Mouse (Mus musculus) fibroblast of lung, adult 2 months (primary cell): ENCODE data around the gene Sh3gl2.

Experiments
- DNase-seq: peaks from one replicate; pipeline ENCODE4 v3.0.0-alpha.2; 2011; ENCODE audit warnings: low read depth

Sh3gl2 gene

DNA sequence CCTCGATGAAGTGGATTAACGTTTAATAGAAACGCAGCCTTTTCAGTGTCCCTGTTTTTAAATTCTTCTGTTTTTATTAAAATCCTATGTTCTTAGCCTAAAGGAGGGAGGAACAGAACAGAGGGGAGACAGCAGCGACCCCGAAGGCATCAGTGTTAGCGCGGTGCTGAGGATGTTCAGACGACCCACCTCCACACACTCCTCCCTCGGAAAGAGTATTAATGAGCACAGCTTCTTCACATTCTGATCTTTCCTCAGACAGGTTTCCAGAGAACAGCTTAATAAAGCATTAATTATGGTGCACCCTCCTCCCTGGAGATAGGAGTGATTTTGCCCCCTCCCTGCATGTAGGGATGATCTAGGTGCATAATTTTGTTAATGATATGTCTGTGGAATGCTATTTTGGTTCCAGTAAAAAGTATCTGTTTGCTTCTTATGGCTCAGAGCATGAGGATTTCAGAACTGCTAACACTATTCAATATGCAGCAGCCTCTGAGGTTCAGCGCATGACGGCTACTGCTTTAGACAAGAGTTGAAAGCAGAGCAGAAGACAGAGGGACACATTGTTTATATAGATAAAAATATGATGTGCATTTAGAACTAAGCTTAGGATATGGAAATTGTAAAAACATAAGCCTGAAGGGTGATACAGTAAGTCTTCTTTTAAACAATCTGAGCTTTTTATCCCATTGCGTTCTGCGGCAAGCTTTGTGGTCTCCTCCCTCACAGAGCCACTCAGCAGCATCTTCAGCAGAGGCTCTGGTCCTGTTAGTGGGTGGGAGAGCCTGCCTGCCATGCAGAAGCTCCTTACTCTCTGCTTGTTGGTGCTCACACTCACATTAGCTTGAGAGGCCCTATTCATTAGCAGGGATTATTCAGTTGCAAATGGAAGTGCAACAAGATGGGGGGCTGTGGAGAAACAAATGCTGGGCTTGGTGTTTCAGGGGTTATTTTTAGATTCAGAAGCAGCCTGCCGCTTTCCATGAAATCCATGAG, 27.8 kb downstream of the Sh3gl2 start:
- DNase-seq: no peak

DNA sequence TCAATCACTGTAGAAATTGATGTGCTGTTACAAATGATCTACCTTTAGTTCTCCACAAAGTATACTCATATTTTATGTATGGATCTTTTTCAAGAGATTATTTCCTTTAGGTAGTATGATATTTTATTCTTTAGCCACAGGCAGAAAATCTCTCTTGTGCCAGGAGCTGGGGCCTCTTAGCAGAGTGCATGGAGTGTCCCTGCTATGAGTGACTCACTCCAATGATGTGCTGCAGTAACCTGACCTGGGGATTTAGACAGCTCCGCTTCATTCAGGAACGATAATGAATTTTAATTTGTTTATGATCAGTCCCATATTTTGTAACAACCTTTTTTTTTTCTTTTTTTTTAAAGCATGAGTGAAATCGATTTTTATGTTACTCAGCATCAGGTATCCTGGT, 36.7 kb downstream of the Sh3gl2 start:
- no peak for DNase-seq

DNA sequence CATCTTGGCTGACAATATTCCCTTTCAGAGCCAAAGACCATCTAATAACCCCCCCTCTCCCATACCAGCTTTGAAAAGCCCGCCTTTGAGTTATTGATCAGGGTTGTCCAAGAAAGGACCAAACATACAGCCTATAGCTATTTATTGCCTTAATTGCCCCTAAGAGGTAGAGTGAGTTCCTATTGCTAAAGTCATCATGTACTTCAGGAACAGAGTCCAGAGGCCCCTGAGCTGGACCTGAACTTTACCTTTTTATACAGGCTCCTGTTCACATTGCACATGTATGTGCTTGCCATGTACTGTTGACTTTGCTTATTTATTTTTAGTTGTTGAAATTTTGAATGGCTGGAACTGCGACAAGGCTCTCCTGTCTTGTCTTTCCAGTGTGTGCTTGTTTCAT, 37.6 kb downstream of the Sh3gl2 start:
- DNase-seq: no peak

DNA sequence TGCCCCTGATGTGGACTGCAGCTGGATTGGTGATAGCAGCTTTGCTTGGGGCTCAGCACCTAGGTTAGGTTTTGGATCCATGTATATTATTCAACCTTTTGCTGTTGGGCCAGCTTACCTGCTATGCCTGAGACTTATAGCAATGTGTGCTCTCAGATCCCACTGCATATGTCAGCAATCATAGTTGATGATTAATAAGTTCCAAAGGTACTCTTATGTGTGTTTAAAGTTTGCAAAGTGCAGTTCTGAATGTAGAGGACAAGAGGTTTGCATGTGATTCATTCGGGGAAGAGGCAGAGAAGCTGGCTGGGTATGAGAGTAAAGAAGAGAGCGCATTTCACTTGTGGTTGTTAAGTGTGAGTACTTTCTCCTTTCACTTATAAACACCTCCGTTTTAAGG, 43.7 kb downstream of the Sh3gl2 start:
- no peak for DNase-seq

DNA sequence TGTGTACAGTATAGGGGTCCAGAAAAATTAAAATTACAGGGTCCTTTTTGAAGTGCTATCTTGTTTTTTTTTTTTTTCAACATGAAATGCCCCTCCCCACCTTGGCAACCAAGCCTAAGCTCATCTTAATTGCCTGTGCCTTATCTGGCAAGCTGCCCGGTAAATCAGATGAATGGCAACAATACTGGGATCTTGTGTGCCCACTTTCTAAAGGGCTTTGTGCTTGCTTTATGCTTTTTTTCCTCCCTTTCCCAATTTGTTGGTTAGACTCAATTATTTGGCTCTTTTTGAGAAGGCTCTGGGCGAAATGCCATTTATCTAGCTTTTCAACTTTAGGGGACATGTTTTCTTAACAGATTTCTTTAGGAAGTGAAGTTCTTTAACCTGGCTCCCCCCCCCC, 45.3 kb downstream of the Sh3gl2 start:
- no peak for DNase-seq

DNA sequence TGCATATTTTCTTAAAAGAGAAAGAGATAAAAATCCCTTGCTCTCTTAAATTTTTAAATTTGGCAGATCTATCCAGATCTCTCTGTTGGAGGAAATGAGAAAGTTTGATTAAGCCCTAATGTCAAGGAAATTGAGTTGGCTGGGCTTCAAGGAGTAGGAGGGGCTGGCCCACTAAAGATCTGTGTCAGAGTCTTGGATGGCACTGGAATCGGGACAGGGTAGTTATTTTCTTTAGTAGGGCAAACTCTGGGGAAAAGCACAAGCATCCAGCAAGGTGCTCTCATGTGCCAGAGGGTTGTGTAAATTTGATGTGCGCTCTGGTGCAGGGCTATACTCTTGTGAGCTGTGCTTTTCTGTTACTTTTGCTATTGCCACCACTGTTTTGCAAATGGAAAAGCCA, 45.9 kb downstream of the Sh3gl2 start:
- no peak for DNase-seq

DNA sequence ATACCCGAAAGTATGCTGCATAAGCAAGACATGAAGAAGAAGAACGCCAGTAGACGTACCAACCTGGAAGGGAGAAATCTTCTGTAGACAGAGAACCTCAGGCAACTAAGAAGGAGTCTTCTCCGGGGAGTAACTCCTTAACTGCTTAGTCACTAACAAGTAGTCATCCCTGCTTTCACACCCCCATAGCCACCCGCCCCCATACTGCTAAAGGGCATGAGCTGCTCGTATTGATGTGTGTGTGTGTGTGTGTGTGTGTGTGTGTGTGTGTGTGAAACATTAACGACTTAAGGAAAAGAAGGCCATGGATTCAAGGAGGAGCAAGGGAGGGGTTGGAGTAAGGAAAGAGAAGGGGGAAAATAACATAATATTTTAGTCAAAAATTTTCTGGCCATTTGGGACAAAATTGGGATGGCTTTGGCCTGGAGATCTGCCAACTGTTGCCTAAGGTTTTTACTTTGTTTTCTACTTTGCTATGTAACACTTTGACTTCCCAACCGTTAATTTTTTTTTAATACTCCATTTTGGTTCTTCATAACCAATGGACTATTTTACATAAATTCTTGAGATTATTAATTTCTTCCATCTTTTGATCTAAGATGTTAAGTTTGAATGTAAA, 51.0 kb downstream of the Sh3gl2 start:
- no peak for DNase-seq

DNA sequence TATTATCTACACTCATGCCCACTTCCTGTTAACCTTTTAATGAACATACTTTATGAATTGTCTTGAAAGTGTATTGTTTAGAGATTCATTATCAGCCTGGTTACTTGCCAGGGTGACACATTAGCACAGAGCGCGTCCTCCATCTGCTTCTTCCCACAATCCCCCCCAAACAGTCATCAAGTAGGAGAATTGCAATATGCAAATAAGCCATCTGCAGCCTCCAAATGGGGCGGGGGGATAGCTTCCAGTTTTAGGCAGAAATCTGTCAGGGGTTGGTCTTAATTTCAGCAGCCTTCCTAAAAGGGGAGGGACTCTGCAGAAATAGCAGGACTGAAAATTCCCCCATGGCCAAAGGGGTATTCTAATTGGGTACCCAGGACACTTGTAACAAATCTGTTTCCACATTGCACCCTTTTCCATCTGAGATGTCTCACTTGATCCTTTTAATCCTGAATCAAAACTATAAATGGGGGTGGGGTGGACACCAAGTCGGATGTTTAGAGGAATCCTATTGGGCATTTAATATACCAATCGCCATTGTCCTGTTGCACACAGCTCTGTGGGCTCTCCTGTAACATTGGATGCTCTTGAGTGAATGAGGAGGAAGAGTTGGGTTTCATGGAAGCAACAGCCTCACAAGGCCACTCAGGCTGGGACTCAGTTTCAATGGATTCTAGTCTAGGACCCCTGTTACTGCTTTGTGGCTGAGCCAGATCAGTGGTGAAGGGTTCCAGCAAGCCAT, 51.7 kb downstream of the Sh3gl2 start:
- DNase-seq: no peak

DNA sequence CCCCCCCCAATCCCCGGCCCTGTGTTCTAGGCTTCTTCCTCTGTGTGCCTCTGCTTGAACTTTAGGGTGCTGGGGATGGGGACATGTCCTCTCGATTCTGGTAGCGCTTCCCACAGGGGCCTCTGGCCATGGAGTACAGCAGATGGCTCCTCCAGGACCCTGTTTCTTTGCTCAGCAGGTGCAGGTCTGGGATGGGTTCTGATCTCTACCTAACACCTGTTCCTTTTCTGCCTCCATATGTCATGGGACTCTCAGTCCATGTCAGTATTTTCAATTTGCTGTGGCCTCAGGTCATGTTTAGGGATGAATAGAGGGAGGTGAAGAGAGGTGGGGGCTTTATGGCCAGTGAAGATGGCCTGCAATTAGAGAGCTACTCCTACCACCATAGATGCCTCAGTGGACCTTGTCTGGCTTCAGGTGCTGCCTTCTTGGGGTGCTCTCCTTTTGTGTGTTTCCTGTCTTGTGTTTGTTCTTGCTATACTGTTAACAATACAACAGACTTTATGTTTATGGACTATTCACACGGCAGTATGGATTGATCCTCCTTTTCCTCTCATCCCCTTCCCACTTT, 52.9 kb downstream of the Sh3gl2 start:
- no peak for DNase-seq

DNA sequence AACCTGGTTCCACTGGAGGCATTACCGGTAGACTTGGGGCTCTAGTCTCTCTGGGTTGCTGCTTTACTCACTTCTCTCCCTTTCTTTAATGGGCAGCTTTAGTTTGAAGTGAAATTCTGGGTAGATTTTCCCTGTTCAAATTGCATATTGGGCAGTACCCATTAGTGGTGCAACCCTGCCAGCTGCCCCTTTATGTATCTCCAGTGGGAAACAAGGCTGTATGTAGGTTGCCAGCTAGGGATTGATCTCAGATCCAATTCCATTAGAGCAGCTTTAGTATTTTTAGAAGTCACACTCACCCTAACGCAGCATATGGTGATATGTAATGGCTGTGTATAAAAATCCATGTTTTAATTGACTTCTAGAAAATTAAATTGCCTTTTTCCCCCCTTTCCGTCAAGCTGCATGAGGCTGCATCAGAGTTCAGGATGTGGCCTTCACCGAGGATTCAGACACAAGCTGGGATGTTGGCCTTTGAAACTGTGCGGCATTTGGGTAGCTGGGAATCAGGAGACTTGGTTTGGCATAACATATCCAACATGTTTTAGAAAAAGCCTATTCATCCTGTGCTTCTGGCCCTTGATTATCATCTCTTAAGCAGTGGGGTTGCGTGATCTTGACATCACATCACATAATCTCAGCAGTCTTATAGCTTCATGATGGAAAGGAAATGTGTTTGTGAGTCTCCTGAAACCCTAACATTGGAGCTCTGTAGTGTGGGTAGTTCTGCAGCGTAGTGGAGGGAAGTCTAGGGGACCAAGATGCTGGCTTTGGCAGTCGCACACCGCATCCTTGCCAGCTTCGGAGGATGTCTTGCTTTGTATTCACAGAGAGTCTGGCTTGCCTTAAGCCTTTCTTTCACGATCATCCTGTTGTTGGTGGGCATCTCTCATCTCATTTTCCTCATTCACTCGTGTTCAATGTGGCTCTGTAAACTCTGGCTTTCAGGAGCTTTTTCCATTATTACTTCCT, 56.0 kb downstream of the Sh3gl2 start:
- no peak for DNase-seq

DNA sequence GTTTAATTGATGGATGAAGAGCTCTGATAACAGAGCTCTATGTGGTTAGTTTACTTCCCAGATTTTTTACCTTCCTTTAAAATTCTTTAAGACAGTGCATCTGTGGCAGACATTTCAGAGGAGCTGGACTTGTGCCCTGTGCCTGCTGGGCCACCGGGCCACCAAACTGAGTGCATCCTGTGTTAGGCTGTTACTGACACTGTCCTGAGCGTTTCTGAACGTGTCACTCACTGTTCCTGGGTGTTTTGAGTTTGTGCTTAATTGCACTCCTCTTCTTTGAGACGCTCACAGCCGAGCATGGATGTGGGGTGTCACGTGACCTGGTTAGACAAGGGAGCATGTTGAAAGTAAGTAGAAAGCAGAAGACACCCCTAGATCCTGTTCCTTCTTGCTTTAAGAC, 57.2 kb downstream of the Sh3gl2 start:
- no peak for DNase-seq

DNA sequence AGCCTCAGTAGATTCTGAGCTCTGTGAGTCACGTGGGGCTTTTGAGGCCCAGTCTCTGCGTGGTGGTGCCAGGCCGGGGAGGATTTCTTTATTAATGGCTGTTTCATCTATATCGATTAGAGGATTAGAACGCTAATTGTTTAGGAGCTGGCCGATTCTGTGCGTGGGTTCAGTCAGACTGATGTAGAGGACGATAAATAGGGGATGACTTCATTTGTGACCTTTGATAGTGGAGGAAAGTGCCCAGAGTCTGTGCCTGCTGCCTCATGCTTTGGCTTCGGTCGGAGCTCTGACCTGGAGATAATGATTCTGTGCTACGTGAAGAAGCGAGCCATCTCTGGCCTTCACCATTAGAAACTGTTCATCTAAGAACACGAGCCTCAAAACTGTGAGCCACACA, 57.7 kb downstream of the Sh3gl2 start:
- no peak for DNase-seq

DNA sequence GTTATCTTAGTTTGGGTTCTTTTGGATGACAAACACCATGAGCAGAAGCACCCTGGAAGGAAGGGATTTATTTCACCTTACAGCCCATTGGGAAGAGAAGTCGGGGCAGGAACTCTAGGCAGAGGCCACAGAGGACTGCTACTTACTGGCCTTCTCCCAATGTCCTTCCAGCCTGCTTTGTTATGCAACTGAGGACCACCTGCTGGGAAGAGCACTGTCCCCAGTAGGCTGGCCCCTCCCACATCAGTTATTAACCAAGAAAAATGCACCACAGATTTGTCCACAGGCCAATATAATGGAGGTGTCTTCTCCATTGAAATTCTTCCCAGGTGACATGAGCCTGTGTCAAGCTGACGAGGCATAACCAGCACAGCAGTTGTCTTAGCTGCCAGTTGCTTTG, 62.5 kb downstream of the Sh3gl2 start:
- DNase-seq: no peak

DNA sequence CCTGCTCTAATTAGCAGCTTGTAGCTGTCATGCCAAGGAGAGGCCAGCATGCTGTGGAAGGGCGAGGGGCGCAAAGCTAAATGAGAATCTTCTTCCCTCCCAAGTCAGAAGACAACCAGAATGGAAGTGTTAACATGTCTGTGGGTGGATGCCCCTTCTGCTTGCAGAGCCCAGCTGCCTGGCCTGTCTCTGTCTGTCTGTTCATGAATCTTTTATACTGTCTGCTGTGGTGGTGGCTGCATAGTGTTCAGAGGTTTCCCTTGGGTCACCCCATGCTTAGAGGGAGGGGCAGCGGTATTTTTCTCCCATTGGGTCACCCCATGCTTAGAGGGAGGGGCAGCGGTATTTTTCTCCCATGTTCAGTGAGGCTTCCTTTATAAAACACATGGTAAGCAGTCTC, 68.0 kb downstream of the Sh3gl2 start:
- DNase-seq: no peak

DNA sequence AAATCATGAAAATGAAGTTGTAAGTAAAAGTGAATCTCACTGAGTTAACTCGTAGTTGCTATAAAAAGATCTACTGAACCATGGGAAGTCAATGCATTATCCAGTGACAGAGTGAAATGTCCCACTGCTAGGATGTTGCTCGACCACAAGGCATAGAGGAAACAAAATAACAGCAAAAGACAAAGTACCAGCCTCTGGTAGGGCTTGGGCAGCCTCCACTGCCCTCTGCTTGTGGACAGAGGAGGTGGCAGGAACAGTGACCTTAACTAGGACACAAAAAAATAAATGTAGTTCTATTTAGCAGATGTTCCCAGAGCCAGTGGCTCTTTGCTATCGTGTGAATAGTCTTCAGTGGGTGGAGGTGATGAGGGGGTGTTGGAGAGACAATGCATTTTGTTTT, 68.5 kb downstream of the Sh3gl2 start:
- DNase-seq: no peak

DNA sequence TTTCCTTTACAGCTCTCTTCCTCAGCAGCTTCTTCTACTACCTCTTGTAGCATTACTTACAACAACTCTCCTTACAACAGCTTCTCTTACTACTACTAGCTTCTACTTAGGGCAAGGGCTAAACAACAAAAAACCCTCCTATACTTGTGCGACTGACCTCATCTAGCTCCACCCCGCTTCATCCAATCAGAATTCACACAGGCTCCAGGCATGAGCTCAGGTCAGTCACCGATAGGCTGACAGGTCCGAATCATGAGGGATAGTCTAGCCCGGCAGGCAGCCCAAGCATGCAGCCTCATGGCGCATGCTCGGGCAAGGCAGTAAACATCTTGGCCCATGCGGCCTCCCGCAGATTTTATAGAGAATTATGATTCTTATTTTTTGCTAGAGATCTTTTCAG, 78.2 kb downstream of the Sh3gl2 start:
- no peak for DNase-seq

DNA sequence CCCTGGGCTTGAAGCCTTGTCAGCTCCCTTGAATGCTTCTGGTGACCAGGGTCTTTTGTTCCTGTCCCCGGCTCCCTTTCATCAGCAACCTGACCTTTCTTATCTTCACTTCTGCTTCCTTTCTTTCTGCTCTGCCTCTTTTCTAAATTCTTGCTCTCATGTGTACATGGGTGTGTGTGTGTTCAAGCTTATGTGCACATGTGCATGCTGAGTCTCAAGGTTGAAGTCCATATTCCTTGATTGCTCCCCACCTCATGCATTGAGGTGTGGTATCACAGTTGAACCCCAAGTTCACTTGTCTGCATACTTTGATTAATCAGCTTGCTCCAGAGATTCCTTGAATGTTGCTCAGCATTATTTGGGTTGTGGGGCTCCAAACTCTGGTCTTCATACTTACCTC, 85.1 kb downstream of the Sh3gl2 start:
- DNase-seq: no peak

DNA sequence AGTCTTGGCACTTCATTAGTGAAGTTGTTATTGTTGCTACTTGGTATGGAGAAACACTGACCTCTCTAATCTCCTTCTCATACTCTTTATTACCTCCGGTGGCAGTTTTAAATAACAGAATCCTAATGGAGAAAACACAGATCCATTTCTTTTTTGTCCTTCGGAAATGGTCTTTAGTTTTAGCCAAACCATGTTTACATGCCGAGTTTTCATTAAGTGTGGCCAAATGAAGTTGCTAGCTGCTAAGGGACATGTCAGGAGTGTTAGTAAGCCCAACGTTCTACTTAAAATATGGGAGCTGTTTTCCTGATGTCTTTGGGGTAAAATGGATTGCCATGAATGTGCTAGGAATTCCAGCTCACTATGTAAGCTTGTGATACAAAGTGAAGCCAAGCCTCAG, 86.4 kb downstream of the Sh3gl2 start:
- DNase-seq: no peak

DNA sequence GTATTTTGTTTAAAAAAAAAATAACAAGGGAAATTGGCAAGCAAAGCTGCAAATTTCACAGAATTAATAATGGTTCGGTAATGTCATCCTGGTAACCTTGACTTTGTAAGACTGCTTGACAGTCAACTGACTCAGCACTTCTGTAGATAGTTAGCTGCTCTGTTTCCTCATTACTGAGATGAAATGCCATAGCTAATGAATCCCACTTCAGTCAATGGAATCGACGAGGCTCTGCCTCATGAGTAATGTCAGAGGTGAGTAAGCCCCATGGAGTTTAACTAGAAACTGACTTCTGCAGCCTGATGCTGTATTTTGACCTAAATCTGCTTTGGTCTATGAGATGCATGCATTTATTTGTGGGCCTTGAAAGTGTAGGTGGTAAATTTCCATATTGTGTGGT, 88.4 kb downstream of the Sh3gl2 start:
- DNase-seq: no peak

DNA sequence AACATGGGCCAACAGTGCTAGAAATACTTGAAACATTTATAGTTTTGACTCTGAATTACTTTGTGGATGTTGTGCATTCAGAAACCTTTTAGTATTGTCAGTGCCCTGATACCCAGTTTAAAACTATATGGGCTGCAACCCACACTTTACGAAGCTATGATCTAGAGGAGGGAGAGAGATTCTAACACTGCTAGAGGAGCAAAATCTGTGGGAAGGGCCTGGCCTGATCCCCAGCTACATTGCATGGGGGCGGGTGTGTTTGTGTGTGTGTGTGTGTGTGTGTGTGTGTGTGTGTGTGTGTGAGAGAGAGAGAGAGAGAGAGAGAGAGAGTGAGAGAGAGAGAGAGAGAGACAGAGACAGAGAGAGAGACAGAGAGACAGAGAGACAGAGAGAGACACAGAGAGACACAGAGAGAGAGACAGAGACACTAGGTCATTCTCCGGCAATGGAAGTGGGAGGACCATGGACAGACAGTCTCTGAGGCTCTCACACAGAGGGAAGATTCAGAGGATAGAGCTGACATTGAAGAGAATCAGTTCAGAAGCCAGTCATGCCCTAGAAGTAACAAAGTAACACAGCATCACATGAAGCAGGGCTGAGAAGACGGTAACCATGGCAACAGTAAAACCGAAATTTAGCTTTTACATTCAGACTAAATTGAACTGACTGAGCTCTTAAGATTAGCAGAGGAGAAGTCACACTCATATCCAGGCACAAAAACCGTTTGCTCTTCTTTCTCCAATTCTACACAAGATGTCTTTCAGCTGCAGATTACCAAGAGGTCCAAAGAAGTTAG, 95.9 kb downstream of the Sh3gl2 start:
- no peak for DNase-seq
